Mouse (Mus musculus) right cerebral cortex, postnatal 10 days (tissue): ENCODE measurements at regions not wholly inside any gene's neighbourhood (a gene's known extent, or its start where the extent isn't known, plus 50 kb on each side); places are given as distances from the start of the nearest gene placed in this dataset.

Experiments used
- DNase-seq, 2 experiments: peaks; one replicate each; pipeline ENCODE4 v3.0.0; 2021; ENCODE audit warnings: low spot score in 2 of 2

DNA sequence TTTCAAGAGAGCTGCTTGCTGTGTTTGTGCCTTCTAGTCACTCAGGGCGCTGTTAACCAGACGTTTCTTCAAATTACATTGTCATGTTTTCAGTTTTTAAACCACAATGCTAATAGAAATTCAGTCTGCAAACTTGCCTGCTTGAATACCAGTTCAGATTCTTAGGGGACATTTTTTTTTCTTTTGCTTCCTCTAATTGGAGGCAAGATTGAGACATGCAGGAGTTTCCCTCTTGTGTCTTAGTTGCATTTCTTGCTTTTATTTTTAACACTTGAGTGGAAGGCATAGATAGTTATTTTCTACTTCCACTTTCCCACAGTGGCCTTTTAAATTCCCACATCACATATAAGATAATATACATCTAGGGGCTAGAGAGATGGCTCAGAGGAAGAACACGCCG, 246.8 kb downstream of the Grpr start:
- no peak for DNase-seq

- DNase-seq: no peak
These were observed 248.4 kb downstream of the Grpr start for GRCm38 (mm10) chrX:163301045-163301444.

GRCm38 (mm10) chrX:163296956-163297628, 252.4 kb downstream of the Grpr start:
- no peak for DNase-seq

DNA sequence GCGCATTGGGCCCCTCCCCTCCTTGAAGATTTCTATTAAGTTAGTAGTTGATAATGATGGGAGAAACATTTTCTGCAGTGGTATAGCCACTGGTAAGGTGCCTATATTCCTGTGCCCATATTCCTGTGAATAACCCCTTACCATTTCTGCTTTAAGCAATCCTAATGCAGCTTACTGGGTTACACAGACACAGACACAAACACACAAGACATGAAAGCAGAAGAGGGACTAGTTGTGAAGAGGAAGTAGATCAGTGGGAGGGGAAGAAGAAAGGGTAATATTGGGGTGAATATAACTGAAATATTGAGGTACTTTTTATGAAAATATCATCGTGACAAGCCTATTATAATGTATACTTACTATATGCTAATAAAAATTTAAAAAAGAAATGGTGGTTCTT, 288.2 kb downstream of the Grpr start:
- no peak for DNase-seq

GRCm38 (mm10) chrX:163253048-163253447, 288.6 kb upstream of the S100g start:
- no peak for DNase-seq

DNA sequence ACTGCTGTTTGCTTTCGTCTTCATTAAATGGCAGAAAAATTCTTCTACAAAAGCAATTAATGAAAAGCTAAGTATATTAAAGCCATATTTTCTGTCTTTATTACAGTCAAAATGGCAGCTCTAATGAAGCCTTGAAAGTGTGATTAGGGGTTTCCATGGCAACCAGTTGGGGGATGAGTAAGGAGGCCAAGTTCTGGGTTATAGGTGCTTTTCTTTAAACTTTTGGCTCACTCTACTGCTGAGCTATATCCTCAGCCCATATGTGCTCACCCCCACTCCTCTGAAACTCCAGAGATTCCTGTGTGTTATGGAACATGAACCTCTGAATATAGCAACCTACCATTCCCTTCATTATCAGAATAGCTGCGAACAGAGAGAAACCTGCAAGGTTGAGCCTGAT, 240.9 kb upstream of the S100g start:
- DNase-seq: no peak

GRCm38 (mm10) chrX:163203446-163203845, 239.0 kb upstream of the S100g start:
- no peak for DNase-seq

- no peak for DNase-seq
These were observed 217.2 kb upstream of the S100g start for GRCm38 (mm10) chrX:163181588-163181987.

GRCm38 (mm10) chrX:163164810-163165209, 200.4 kb upstream of the S100g start:
- no peak for DNase-seq

- peak in 1 of 2 experiments; percentile 17 for DNase-seq
These were observed 190.9 kb upstream of the S100g start for GRCm38 (mm10) chrX:163155251-163155650.

- no peak for DNase-seq
These were observed 187.6 kb upstream of the S100g start for GRCm38 (mm10) chrX:163151970-163152369.

GRCm38 (mm10) chrX:163144475-163144874, 180.1 kb upstream of the S100g start:
- no peak for DNase-seq

GRCm38 (mm10) chrX:163139475-163139874, 175.1 kb upstream of the S100g start:
- no peak for DNase-seq

GRCm38 (mm10) chrX:163128626-163129025, 164.2 kb upstream of the S100g start:
- no peak for DNase-seq

DNA sequence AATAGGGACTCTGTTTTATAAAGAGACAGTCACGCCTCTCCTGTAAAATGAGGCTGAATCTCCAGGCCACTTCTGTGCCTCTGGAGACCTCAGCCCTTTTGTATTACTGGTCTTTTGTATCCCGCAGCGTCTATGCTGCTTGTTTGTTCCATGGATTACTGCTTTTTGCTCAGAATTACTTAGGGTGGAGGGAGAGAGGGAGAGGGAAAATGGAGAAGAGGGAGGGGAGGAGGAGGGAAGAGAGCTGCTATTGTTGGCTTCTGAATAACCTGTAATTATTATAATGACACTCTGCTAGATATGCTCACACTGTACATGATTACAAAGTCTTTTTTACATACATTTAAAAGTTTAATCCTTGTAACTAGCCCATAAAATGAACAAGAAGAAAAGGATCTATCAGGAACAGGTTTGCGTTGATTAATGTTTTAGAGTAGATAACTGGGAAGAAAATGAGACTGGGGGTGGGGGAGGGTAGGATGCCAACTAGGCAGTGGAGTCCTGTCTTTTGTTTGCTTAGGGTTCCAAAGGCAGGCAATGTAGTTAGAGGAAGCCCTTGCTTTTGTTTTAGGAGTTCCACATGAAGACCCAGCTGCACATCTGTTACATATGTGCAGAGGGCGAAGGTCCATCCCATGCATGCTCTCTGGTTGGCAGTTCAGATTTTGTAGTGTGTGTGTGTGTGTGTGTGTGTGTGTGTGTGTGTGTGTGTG, 153.4 kb upstream of the S100g start:
- DNase-seq: no peak

GRCm38 (mm10) chrX:163117237-163117636, 152.8 kb upstream of the S100g start:
- DNase-seq: no peak

DNA sequence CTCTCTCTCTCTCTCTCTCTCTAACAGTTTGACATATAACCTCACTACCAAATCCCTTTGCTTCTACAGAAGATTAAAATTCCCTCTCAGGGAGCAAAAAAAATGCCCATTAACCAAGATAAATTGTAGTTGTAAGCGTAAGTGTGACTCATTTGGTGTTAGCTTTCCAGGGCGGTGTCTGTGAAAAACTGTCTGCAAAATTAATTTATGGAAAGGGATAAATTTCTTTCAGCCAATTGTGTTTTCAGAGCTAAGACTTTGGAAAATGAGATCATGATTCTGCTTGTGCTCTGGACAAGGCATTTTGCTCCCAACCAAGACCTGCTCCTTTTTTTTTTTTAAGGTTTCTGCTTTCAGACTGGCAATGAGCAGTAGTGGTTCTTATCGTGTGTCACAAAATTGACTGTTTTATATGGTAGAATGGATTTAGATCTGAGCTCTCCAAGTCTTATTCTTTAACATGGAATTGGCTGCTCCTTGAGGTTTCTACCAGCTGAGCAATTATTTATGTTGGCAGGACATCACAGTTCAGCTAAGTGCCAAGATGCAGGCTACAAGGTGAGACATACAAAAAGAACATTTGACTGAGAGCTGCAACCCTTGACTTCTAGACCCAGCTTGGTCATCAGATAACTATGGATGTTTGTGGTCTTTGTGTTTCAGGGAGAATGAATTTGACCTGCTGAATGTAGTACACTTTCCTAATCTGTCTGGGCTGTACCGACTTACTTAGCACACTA, 130.8 kb upstream of the S100g start:
- DNase-seq: no peak
